Mouse (Mus musculus): ENCODE results near the gene Ext2. TPM values are rescaled to one million over a fixed set of nuclear protein-coding genes. Genes with fewer than 3 reads are reported as not detected.

The Ext2 gene
- polyA plus RNA-seq, 1 experiment from 2014 or later, result 77.0 TPM

GRCm38 (mm10) chr2:93746162-93746561, 76.2 kb downstream of the Ext2 start:
- H3K27me3 ChIP-seq (ENCODE audit: control insufficient read depth, insufficient read depth, low read length), result no peaks in the 10 kb centered on the region
- peaks cover 13% of the 10 kb centered on the region; the same call in 1 of the 2 replicates for H3K4me1 ChIP-seq (ENCODE audit: control insufficient read depth, insufficient read depth, low read length)
- H3K9me3 ChIP-seq (ENCODE audit: control insufficient read depth, low read length), result no peaks in the 10 kb centered on the region
- no peaks in the 10 kb centered on the region for H3K36me3 ChIP-seq (ENCODE audit: control insufficient read depth, insufficient read depth, low read length)
- no peak overlapping the region for H3K4me3 ChIP-seq (ENCODE audit: low read depth, low read length)
- no peak overlapping the region for H3K4me2 ChIP-seq (ENCODE audit: low read depth)
- DNase-seq (ENCODE audit: low spot score) (no peak), ATAC-seq (ENCODE audit: insufficient read depth, low FRiP score, low TSS enrichment) (no peak)
- WGBS, result 70% methylated on average over 5 of the region's 5 CpGs
- no peak overlapping the region for H3K27ac ChIP-seq (ENCODE audit: low read depth, low read length)
- H3K9ac ChIP-seq (ENCODE audit: low read length), result no peak overlapping the region

DNA sequence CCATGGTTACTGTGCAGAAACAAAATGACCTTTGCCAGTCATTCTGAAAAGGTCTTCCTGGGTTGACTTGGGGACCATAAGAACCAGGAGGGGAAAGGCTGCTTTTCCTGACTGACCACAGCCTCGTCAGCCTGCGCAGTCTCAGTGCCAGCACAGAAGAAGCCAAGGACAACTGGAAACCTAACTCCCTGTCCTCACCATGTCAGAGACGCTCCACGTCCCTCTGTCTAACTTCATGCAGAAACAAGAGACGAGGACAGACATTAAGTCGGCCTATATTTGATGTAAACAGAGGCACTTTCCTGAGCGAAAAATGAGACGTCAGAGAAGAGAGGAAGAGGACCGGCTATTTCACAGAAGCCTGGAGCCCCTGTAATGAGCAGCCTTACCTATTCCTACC, 76.6 kb downstream of the Ext2 start:
- DNase-seq (ENCODE audit: low spot score), result no peak
- Histone ChIP-seq H3K4me2 (ENCODE audit: low read depth) (no peak overlapping the region), H3K9me3 (ENCODE audit: control insufficient read depth, low read length) (no peaks in the 10 kb centered on the region), H3K4me3 (ENCODE audit: low read depth, low read length) (no peak overlapping the region), H3K27ac (ENCODE audit: low read depth, low read length) (no peak overlapping the region), H3K4me1 (ENCODE audit: control insufficient read depth, insufficient read depth, low read length) (peaks cover 13% of the 10 kb centered on the region; the same call in 1 of the 2 replicates), H3K36me3 (ENCODE audit: control insufficient read depth, insufficient read depth, low read length) (no peaks in the 10 kb centered on the region), H3K9ac (ENCODE audit: low read length) (no peak overlapping the region), H3K27me3 (ENCODE audit: control insufficient read depth, insufficient read depth, low read length) (no peaks in the 10 kb centered on the region)
- 77% methylated on average over 9 of the region's 9 CpGs for WGBS
- no peak for ATAC-seq (ENCODE audit: insufficient read depth, low FRiP score, low TSS enrichment)

GRCm38 (mm10) chr2:93744346-93745229, 77.8 kb downstream of the Ext2 start:
- no peaks in the 10 kb centered on the region for H3K9me3 ChIP-seq (ENCODE audit: control insufficient read depth, low read length)
- no peak for DNase-seq (ENCODE audit: low spot score)
- no peak overlapping the region for H3K9ac ChIP-seq (ENCODE audit: low read length)
- 32% methylated on average over 11 of the region's 11 CpGs for WGBS
- H3K4me2 ChIP-seq (ENCODE audit: low read depth), result no peak overlapping the region
- H3K36me3 ChIP-seq (ENCODE audit: control insufficient read depth, insufficient read depth, low read length), result no peaks in the 10 kb centered on the region
- H3K27ac ChIP-seq (ENCODE audit: low read depth, low read length), result 0 out of 2 replicates have a peak overlapping the region, but pooled peaks have one; percentile 17
- no peak overlapping the region for H3K4me3 ChIP-seq (ENCODE audit: low read depth, low read length)
- ATAC-seq (ENCODE audit: insufficient read depth, low FRiP score, low TSS enrichment), result no peak; the same call in 1 of the 2 replicates
- no peaks in the 10 kb centered on the region for H3K27me3 ChIP-seq (ENCODE audit: control insufficient read depth, insufficient read depth, low read length)
- peaks cover 16% of the 10 kb centered on the region for H3K4me1 ChIP-seq (ENCODE audit: control insufficient read depth, insufficient read depth, low read length)

- no peak for ATAC-seq (ENCODE audit: insufficient read depth, low FRiP score, low TSS enrichment)
Observed at GRCm38 (mm10) chr2:93741700-93742099, 80.7 kb downstream of the Ext2 start.

GRCm38 (mm10) chr2:93739044-93739569, 83.3 kb downstream of the Ext2 start:
- Histone ChIP-seq H3K4me3 (ENCODE audit: low read depth, low read length) (no peak overlapping the region), H3K9me3 (ENCODE audit: control insufficient read depth, low read length) (no peaks in the 10 kb centered on the region), H3K27ac (ENCODE audit: low read depth, low read length) (no peak overlapping the region), H3K9ac (ENCODE audit: low read length) (no peak overlapping the region), H3K36me3 (ENCODE audit: control insufficient read depth, insufficient read depth, low read length) (0 out of 2 replicates have a peak, but pooled peaks cover 2% of the 10 kb centered on the region), H3K4me1 (ENCODE audit: control insufficient read depth, insufficient read depth, low read length) (peaks cover 6% of the 10 kb centered on the region; the same call in 1 of the 2 replicates), H3K27me3 (ENCODE audit: control insufficient read depth, insufficient read depth, low read length) (no peaks in the 10 kb centered on the region), H3K4me2 (ENCODE audit: low read depth) (no peak overlapping the region)
- ATAC-seq (ENCODE audit: insufficient read depth, low FRiP score, low TSS enrichment), result no peak
- WGBS, result 70% methylated on average over 5 of the region's 5 CpGs
- no peak for DNase-seq (ENCODE audit: low spot score)

More at GRCm38 (mm10) chr2:93741700-93742099, 80.7 kb downstream of the Ext2 start:
- Histone ChIP-seq H3K9me3 (ENCODE audit: control insufficient read depth, low read length) (no peaks in the 10 kb centered on the region), H3K36me3 (ENCODE audit: control insufficient read depth, insufficient read depth, low read length) (0 out of 2 replicates have a peak, but pooled peaks cover 2% of the 10 kb centered on the region), H3K4me1 (ENCODE audit: control insufficient read depth, insufficient read depth, low read length) (peaks cover 16% of the 10 kb centered on the region), H3K27ac (ENCODE audit: low read depth, low read length) (no peak overlapping the region), H3K4me2 (ENCODE audit: low read depth) (no peak overlapping the region), H3K4me3 (ENCODE audit: low read depth, low read length) (no peak overlapping the region), H3K9ac (ENCODE audit: low read length) (no peak overlapping the region), H3K27me3 (ENCODE audit: control insufficient read depth, insufficient read depth, low read length) (no peaks in the 10 kb centered on the region)
- no peak for DNase-seq (ENCODE audit: low spot score)
- WGBS, result 52% methylated on average over 7 of the region's 7 CpGs

DNA sequence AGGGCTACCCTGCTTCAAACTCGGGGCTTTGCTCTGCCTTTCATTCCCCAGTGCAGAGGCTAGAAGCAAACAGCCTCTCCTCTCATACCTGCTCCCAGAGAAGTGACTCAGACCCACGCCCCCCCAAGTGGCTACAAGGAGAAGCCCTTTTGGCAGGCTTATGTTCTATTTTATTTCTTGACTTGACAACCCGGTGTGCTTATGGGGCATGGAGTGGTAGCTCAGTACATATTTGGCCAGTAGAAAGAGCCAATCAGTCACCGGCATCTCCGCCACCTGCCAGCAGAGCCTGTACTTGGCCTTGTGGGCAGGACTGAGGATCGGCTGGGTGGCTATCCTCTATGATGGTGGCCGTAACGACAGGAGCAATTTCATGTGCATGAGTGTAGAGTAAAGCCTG, 85.2 kb downstream of the Ext2 start:
- H3K4me1 ChIP-seq (ENCODE audit: control insufficient read depth, insufficient read depth, low read length), result peaks cover 3% of the 10 kb centered on the region; the same call in 1 of the 2 replicates
- WGBS, result 91% methylated on average over 8 of the region's 8 CpGs
- no peak overlapping the region for H3K9ac ChIP-seq (ENCODE audit: low read length)

DNA sequence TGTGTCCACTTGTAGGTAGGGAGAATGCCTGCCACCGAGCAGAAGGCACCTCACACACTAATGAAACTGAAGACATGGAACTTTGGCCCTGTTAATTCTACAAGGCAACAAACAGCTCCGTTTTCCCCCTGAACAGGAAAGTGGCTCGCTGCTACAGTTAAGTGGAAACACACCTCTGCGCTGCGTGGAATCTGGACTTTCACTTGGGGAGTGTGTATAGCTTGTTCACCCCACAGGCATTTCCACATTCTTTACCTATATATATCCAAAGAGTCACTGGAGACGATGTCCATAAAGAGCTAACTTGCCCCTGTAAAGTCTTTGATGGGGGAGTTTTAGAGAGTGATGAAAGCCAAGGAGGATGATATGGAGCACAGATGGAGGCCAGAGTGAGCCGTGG, 89.7 kb downstream of the Ext2 start:
- no peak overlapping the region for H3K4me3 ChIP-seq (ENCODE audit: low read depth, low read length)
- no peak overlapping the region for H3K4me2 ChIP-seq (ENCODE audit: low read depth)
- H3K27ac ChIP-seq (ENCODE audit: low read depth, low read length), result no peak overlapping the region
- H3K9me3 ChIP-seq (ENCODE audit: control insufficient read depth, low read length), result no peaks in the 10 kb centered on the region
- no peaks in the 10 kb centered on the region for H3K36me3 ChIP-seq (ENCODE audit: control insufficient read depth, insufficient read depth, low read length)
- DNase-seq (ENCODE audit: low spot score) (no peak), ATAC-seq (ENCODE audit: insufficient read depth, low FRiP score, low TSS enrichment) (no peak)
- no peak overlapping the region for H3K9ac ChIP-seq (ENCODE audit: low read length)
- WGBS, result 80% methylated on average over 7 of the region's 7 CpGs
- no peaks in the 10 kb centered on the region for H3K27me3 ChIP-seq (ENCODE audit: control insufficient read depth, insufficient read depth, low read length)
- H3K4me1 ChIP-seq (ENCODE audit: control insufficient read depth, insufficient read depth, low read length), result no peaks in the 10 kb centered on the region

More for the DNA sequence above, 85.2 kb downstream of the Ext2 start:
- ATAC-seq (ENCODE audit: insufficient read depth, low FRiP score, low TSS enrichment) (no peak), DNase-seq (ENCODE audit: low spot score) (no peak)
- no peak overlapping the region for H3K4me3 ChIP-seq (ENCODE audit: low read depth, low read length)
- H3K27me3 ChIP-seq (ENCODE audit: control insufficient read depth, insufficient read depth, low read length), result no peaks in the 10 kb centered on the region
- no peak overlapping the region for H3K4me2 ChIP-seq (ENCODE audit: low read depth)
- H3K36me3 ChIP-seq (ENCODE audit: control insufficient read depth, insufficient read depth, low read length), result 0 out of 2 replicates have a peak, but pooled peaks cover 2% of the 10 kb centered on the region
- H3K9me3 ChIP-seq (ENCODE audit: control insufficient read depth, low read length), result no peaks in the 10 kb centered on the region
- no peak overlapping the region for H3K27ac ChIP-seq (ENCODE audit: low read depth, low read length)

DNA sequence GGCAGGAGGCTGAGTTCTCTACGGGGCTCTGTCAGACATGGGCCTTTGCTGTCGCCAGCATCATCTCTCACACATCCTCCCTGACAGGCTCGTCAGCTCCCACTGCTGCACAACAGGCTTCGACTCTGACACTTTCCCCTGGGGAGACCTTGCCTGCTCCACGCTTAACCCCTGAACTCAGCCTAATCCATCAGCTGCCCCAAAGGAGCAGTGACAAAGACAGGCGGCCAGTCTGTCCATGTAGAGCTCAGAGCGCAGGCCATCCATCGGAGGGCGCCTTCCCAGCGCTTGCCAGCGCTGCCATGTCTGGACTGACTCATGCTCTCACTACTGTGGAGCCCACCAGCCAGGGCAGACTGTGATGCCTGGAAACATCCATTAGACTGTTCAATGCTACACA, 92.8 kb downstream of the Ext2 start:
- H3K4me3 ChIP-seq (ENCODE audit: low read depth, low read length), result no peak overlapping the region
- H3K27me3 ChIP-seq (ENCODE audit: control insufficient read depth, insufficient read depth, low read length), result no peaks in the 10 kb centered on the region
- H3K9me3 ChIP-seq (ENCODE audit: control insufficient read depth, low read length), result no peaks in the 10 kb centered on the region; the same call in 1 of the 2 replicates
- H3K36me3 ChIP-seq (ENCODE audit: control insufficient read depth, insufficient read depth, low read length), result no peaks in the 10 kb centered on the region
- DNase-seq (ENCODE audit: low spot score) (peak; percentile 40), ATAC-seq (ENCODE audit: insufficient read depth, low FRiP score, low TSS enrichment) (no peak; the same call in 1 of the 2 replicates)
- WGBS, result 57% methylated on average over 11 of the region's 11 CpGs
- no peak overlapping the region for H3K4me2 ChIP-seq (ENCODE audit: low read depth)
- no peaks in the 10 kb centered on the region for H3K4me1 ChIP-seq (ENCODE audit: control insufficient read depth, insufficient read depth, low read length)
- no peak overlapping the region for H3K27ac ChIP-seq (ENCODE audit: low read depth, low read length)
- no peak overlapping the region for H3K9ac ChIP-seq (ENCODE audit: low read length)

All from neural tube, embryonic 11.5 days (tissue).